Mouse (Mus musculus) left cerebral cortex, adult 11 months (tissue): ENCODE measurements around the gene Rasa3.

Source experiments
- DNase-seq: peaks from one replicate; pipeline ENCODE4 v3.0.0; 2022; ENCODE audit warnings: low spot score

Rasa3 gene

GRCm38 (mm10) chr8:13677413-13677883 is at the start of gene Rasa3:
Gene Rasa3 (minus strand): TSS chr8:13677603.
- peak; percentile 94 for DNase-seq

DNA sequence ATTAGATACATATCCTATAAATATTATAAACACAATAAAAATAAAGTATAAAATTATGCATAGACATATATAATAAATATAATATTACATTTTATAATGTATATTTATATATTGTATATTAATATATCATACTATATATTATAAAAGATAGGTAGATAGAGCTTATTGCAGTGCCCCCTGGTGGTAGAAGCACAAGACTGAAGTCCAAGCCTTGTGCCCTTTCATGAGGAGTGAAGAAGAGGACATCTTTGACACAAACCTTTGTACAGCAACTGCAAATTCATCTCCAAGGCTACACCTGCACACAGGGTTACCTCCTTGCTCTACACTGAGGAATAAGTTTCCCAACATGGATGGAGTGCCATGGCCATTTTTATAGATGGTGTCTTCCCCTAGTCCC is 48.3 kb upstream of the Rasa3 start:
- DNase-seq: peak; percentile 17

DNA sequence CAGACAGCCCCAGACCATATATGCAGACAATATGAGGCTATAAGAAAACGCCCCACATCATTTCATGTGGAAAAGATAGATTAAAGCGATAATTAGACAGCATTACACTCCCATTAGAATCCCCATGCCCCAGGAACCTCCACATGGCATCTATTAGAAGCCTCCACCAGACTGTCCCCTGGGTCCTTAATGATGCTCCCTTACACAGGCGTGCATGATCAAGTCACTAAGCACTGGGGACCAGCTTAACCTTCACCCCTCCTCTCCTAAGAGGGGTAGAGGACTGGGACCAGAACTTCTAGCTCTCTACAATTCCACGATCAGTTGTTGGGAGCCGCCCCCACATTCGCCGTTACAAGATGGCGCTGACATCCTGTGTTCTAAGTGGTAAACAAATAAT is 41.6 kb upstream of the Rasa3 start:
- DNase-seq: no peak

DNA sequence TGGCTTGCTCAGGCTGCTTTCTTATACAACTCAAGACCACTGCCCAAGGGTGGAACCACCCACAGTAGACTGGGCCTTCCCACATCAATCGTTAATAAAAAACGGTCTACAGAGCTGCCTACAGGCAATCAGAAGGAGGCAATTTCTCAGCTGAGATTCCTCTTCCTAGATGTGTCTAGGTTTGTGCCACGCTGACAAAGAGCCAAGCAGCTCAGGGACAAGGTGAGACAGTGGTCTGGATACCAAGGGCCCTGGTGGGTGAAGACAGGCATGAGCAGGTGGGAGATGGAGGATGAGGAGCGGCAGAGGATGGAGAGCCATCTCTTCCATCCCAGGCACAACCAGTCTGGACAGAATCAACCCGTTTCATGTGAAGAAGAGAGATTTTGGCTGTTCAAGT is 31.1 kb upstream of the Rasa3 start:
- no peak for DNase-seq

DNA sequence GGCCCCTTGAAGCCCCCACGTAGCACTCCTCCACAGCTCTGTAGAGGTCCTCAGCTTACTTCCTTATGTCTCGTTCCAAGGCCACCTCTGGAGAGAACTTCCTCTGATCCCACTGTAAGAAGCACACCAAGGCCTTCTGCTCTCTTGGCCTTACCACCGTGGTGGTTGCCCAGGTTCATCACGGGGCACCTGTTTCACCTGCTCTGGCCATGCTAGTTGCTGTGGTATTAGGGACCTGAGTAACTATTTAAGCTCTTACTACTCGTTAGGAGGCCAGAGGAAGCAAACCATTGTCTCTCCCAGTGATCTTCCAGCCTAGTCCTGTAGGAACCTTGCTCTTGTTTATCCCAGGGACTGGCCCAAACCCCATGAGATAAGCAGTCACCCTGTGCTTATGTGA is 29.5 kb upstream of the Rasa3 start:
- no peak for DNase-seq

DNA sequence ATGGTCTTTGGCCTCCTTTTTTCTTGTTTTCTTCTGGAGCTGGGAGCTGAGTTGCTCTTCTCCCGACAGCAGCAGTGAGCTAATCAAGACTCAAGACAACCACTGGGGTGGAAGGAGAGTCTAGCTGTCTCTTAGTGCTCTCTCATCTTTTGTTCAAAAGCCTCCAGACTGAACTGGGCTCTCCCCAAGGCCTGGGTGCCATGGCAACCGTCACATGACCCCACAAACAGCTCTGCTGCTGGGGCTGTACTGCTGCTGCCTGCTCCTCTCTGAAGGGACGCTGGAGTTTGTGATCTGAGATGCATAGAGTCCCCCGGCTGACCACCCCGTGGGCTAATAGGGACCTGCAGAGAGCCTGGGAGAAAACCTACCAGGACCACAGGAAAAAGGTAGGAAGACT is 28.3 kb upstream of the Rasa3 start, which contains the start of gene Cfap97d2:
TSS of gene Cfap97d2 (plus strand) at position 222 of the 400 bp plus-strand sequence.
- peak; percentile 56 for DNase-seq

- no peak for DNase-seq
Observed at GRCm38 (mm10) chr8:13704301-13704700, 26.9 kb upstream of the Rasa3 start.

DNA sequence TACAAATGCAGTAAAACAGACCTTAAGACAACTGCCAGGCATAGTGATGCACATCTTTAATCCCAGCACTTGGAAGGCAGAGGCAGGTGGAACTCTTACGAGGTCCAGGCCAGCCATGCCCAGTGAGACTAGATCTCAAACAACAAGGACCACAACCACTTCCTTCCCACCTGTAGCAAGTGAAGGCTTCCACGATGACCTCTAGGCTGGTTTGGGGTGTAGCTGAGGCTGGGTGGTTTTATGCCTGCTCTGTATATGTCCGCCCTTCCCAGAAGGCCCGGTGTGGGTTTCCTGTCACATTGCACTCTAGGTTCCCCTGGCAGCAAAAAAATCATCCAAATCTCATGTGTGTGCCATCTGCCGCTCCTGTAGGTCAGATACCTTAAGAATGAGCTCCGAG is 26.4 kb upstream of the Rasa3 start:
- DNase-seq: no peak

DNA sequence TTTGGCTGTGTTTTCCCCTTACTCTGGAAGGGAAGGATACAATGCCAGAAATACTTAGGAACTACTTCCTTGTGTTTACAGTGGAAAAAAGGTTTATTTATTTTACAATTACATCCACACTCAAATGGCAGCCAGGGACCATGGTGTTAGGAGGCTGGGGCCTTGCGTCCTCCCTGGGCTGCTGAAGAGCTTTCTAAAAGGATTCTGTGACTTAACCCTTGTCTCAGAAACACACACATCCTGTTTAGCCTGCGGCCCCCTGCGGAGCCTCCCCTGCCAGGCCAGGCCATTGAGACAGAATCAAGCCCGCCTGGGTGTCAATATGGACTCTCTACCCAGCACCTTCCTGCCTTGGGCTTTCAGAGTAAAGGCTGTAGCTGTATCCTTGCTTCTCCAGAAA is 25.4 kb upstream of the Rasa3 start:
- no peak for DNase-seq

GRCm38 (mm10) chr8:13699323-13699949 is 22.0 kb upstream of the Rasa3 start:
- no peak for DNase-seq

DNA sequence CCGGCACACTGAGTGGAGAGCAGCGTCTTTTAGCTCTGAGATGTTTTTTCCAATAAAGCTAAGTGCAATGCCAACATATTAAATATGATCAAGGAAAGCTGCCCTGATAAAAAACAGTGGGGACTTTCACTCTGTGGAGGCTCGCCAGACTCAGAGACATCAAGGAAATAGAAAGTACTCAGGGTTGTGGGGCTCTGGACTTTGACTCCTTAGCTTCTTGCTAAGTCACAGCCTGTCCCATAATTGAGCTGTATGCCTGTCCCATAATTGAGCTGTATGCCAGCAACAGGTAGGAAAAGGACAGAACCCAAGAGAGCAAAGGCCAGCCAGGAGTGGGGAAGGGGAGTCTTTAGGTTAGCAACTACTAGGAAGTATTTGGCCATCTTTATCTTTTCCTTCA is 20.9 kb upstream of the Rasa3 start:
- DNase-seq: no peak

DNA sequence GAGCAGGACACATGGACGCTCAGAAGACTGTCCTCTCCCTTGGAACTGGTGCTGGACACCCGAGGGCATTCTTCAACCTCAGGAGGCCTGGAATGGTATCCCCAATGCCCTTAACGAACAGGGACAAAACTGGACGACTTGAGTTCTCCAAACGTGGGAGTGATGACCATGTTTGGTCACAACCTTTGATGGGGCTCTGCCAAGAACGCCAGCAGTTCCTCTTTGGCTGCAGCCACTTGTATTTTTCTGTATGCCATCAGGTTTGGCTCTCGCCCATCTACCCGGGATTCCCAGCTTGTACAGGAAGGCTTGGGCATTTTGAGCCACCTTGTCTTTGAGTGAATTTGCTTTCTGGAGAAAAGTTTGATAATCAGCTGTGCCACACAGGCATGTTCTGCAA is 20.3 kb upstream of the Rasa3 start:
- DNase-seq: no peak

GRCm38 (mm10) chr8:13697196-13697595 is 19.8 kb upstream of the Rasa3 start:
- no peak for DNase-seq

- no peak for DNase-seq
Observed at GRCm38 (mm10) chr8:13696157-13696556, 18.8 kb upstream of the Rasa3 start.

- DNase-seq: no peak
Observed at GRCm38 (mm10) chr8:13695203-13695867, 17.9 kb upstream of the Rasa3 start.

DNA sequence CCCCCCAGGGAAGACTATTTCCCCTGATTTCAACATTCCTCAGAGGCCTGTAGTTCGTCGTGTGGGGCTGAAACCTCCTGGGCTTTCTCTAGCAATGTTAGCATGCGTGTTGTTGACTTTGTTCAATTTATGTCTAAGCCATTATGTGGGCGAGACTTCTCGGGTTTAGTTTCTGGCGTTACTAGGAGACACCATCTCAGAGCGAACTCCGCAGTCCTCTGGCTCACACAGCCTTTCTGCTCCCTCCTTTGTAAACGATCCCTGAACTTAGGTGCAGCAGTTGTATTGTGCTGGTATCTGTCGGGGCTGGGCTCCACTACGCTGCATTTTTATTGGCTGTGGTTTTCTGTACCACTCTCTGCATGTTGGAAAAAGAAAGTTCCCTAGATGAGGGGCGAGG is 17.3 kb upstream of the Rasa3 start:
- DNase-seq: no peak

DNA sequence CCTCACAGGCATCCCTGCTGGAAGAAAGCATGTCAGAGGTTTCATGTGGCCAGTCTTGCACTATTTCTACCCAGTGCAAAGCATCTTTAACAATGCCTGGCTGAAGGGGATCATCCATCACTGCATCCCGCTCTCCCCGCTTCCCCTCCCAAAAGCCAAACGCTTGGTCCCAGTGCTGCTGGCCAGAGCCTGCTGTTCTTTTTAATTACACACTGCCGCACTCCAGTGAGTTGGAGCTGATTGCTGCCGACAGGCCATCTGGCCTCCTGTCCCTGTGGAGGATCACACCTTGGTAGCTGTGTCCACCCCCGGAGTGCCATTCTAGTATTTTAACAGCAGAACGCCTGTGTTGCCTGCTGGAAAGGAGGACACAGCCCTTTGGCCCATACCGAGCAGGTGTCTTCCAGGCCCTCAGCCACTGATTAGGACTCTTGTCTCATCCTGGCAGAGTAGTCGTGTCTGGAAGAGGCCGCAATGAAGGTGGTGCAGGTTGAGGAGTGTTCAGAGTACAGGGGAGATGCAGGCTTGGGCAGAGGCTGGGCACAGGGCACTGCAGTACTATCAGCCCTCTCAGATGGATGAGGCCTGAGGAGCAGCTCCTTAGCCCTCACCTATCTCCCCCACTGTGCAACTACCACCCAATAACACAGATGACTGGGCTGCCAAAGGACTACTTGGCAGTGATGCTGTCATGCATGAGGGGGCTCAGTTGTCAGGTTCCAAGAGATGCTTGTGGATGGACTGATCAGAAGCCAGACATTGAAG is 15.1 kb upstream of the Rasa3 start:
- DNase-seq: no peak

GRCm38 (mm10) chr8:13689331-13689730 is 11.9 kb upstream of the Rasa3 start:
- no peak for DNase-seq

GRCm38 (mm10) chr8:13688461-13688860 is 11.1 kb upstream of the Rasa3 start:
- DNase-seq: no peak

DNA sequence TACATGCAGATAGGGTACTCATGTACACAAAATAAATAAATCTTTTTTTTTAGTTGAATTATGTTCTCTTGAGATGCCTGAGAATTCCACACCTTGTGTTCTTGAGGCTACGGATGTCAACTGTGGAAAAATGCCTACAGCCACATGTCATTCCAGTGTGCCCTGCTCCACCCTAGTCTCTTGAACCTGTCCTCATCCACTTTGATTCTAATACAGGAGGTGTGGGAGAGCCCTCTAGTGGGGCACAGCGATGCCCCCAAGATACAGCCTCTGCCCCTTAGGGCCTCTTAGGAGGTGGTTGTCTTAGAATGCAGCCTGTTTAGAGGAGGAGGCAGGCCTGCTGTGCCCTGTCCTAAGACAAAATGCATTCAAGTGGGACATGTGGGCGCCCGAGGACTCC is 10.5 kb upstream of the Rasa3 start:
- DNase-seq: no peak

DNA sequence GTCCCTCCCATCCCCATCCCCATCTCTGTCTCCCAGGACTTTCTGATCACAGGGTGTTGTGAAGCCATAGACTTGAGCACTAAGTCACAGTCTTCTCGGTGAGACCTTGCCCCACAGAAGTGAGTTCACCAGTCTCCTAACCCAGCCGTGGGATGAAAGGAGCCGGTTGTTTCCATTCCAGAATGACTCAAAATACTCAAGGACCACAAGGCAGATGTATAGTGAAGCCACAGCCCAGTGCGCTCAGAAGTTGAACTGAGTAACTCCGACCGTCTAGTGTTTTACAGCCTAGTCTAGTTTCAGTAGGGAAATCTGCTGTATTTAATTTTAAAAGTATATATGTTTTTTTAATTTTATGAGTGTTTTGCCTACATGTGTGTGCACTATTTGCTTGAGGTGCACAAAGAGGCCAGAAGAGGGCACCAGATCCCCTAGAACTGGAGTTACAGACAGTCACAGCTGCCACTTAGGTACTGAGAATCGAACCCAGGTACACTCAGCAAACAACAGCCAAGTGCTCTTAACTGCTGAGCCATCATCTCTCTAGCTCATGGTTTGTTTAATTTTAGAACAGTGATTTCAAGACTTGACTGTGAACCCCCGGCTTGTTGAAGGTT is 9.8 kb upstream of the Rasa3 start:
- DNase-seq: no peak

DNA sequence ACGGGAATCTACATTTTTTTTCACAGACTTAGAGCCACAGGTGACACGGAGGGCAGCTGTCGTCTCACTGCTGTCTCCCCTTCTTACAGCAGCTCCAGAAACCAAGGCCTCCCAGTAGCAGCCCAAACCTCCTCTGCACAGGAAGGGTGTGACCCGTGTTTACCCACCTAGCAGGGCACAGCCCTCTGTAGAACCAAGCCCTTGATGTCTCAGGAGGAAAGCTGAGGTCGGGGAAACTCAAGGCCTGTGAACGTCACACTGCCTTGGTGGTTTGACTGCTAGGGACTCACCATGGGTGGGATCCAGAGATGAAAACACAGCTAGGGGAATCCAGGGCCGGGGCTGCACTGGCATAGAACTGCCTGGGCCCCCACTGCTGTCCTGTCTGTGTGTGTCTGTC is 9.0 kb upstream of the Rasa3 start:
- DNase-seq: no peak
